Mouse (Mus musculus) midbrain, embryonic 15.5 days (tissue): ENCODE results near the gene Cacnb4. TPM values are rescaled to one million over a fixed set of nuclear protein-coding genes. Genes with fewer than 3 reads are reported as not detected.

ENCODE experiments used
- ATAC-seq: fragments of 200-750 bp; cut with Nextera tagmentation; replicated peaks from 2 replicates; pipeline ENCODE4 v1.8.0; 2017; ENCODE audit warnings: moderate TSS enrichment
- H3K27ac ChIP-seq: fragments of 300-500 bp; sonication (generic); 2 replicates; pipeline ENCODE4 v1.5.1; 2015; ENCODE audit warnings: mild to moderate bottlenecking, inconsistent platforms
- H3K27me3 ChIP-seq: fragments of 300-500 bp; sonication (generic); replicated peaks from 2 replicates; pipeline ENCODE4 v1.6.1; 2015; ENCODE audit warnings: inconsistent platforms
- H3K36me3 ChIP-seq: fragments of 300-500 bp; sonication (generic); replicated peaks from 2 replicates; pipeline ENCODE4 v1.6.1; 2015; ENCODE audit warnings: inconsistent platforms
- H3K4me1 ChIP-seq: fragments of 300-500 bp; sonication (generic); 2 replicates; pipeline ENCODE4 v1.6.1; 2015; ENCODE audit warnings: inconsistent platforms
- H3K4me2 ChIP-seq: fragments of 300-500 bp; sonication (generic); 2 replicates; pipeline ENCODE4 v1.6.1; 2015; ENCODE audit warnings: inconsistent platforms, mild to moderate bottlenecking, moderate library complexity
- H3K4me3 ChIP-seq: fragments of 300-500 bp; sonication (generic); 2 replicates; pipeline ENCODE4 v1.5.1; 2015; ENCODE audit warnings: mild to moderate bottlenecking, inconsistent platforms
- H3K9ac ChIP-seq: fragments of 300-500 bp; sonication (generic); 2 replicates; pipeline ENCODE4 v1.6.1; 2015; ENCODE audit warnings: mild to moderate bottlenecking, inconsistent platforms
- H3K9me3 ChIP-seq: fragments of 300-500 bp; sonication (generic); 2 replicates; pipeline ENCODE4 v1.6.1; 2016; ENCODE audit warnings: inconsistent platforms
- WGBS: fragments of 180-500 bp; shearing (Covaris S2); methylation state at CpG from one replicate; pipeline ENCODE4 v1.1.7; 2015; ENCODE audit warnings: mixed read lengths; 5-methylcytosine and 5-hydroxymethylcytosine counted together
- polyA plus RNA-seq: library from polyadenylated mRNA; unstranded; fragments of >200 nt; fragmentation: Nextera tagmentation; extraction: Ambion mirVana; gene quantifications from 2 replicates; pipeline ENCODE4 v1.2.1, GENCODE M21; 2015

Gene Cacnb4
- polyA plus RNA-seq, 1 experiment from 2014 or later = 13.7 TPM

GRCm38 (mm10) chr2:52419295-52419694, 257.3 kb downstream of the Cacnb4 start:
- Histone ChIP-seq H3K9ac (no peak overlapping the region), H3K9me3 (peaks cover 3% of the 10 kb centered on the region; the same call in 1 of the 2 replicates), H3K4me2 (no peak overlapping the region), H3K4me1 (peaks cover 29% of the 10 kb centered on the region), H3K27ac (no peak overlapping the region), H3K4me3 (no peak overlapping the region), H3K36me3 (peaks cover 14% of the 10 kb centered on the region), H3K27me3 (no peaks in the 10 kb centered on the region)
- WGBS = 87% methylated on average over 6 of the region's 6 CpGs
- ATAC-seq = no peak

DNA sequence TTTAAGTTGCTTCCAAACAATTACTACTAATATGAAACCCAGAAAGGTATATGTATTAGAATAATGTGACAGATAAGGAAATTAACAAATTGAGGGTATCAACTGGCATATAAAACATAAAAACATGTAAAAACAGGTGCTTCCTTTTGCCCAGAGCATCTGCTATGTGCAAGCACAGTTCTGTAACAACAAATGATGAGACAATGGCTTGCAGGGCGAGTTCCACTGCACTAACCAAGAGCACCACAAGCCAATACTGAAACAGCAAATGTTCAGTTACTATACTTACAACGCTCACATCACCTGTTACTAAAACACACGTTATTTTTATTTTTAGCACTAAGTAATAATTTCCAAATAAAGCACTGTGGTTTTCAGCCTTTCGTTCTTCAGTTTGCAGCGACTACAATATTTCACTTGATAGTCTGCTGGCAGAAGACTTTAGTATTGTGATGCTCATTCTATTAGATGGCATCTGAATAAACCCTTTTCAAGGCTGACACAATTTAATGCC, 264.1 kb downstream of the Cacnb4 start:
- ATAC-seq = no peak
- Histone ChIP-seq H3K9ac (no peak overlapping the region), H3K4me1 (no peaks in the 10 kb centered on the region), H3K27ac (no peak overlapping the region), H3K4me2 (no peak overlapping the region), H3K27me3 (no peaks in the 10 kb centered on the region), H3K4me3 (no peak overlapping the region), H3K36me3 (peaks cover 61% of the 10 kb centered on the region), H3K9me3 (peaks cover 22% of the 10 kb centered on the region)
- 98% methylated on average over 5 of the region's 5 CpGs for WGBS

DNA sequence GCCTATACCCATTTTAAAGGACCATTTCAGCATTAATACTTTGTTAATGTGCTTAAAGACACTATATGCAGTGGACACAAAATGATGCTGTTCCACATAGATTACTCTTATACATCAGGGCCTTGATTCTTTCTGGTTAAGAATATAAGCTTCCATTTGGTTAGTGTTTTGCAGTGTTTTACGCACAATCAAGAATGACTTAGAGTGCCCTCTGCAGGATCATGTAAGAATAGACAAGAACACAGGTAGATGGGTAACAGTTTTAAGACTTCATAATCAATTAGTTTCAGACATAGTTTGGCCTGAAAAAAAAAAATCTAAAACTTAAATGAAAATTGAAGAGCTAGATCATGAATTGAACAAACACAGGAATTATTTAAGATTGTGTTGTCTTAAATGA, 270.2 kb downstream of the Cacnb4 start:
- Histone ChIP-seq H3K9ac (no peak overlapping the region), H3K4me1 (no peaks in the 10 kb centered on the region), H3K4me2 (no peak overlapping the region), H3K4me3 (no peak overlapping the region), H3K36me3 (peaks cover 55% of the 10 kb centered on the region), H3K27me3 (no peaks in the 10 kb centered on the region), H3K27ac (no peak overlapping the region), H3K9me3 (peaks cover 20% of the 10 kb centered on the region)
- 91% methylated on average over 1 of the region's 1 CpGs for WGBS
- ATAC-seq = no peak

GRCm38 (mm10) chr2:52405238-52405637, 271.4 kb downstream of the Cacnb4 start:
- WGBS = 93% methylated on average over 5 of the region's 5 CpGs
- no peaks in the 10 kb centered on the region for H3K27me3 ChIP-seq
- no peak overlapping the region for H3K9ac ChIP-seq
- H3K9me3 ChIP-seq = peaks cover 9% of the 10 kb centered on the region
- no peaks in the 10 kb centered on the region for H3K4me1 ChIP-seq
- no peak overlapping the region for H3K4me2 ChIP-seq
- no peak overlapping the region for H3K4me3 ChIP-seq
- no peak overlapping the region for H3K27ac ChIP-seq
- no peak for ATAC-seq
- peaks cover 44% of the 10 kb centered on the region for H3K36me3 ChIP-seq

DNA sequence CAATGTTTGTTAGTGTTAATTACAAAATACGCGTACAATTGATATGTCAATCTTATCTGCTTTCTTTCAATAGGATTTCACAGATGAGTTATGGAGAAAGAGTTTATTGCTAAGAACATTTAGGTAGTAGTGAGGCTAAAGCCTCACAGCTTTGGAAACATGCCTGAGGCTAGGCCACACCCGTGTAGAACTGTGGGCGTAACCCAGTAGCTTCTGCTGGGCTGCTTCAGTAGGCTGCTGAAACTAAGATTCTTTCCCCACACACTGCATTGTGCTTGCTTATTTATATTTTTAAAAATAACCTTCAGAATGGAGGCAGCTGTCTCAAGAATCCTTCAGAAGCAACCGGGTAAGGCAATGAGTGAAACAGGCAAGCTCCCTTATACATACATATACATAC, 282.1 kb downstream of the Cacnb4 start:
- no peak for ATAC-seq
- no peak overlapping the region for H3K27ac ChIP-seq
- no peaks in the 10 kb centered on the region for H3K36me3 ChIP-seq
- WGBS = 92% methylated on average over 5 of the region's 5 CpGs
- no peaks in the 10 kb centered on the region for H3K27me3 ChIP-seq
- H3K9ac ChIP-seq = no peak overlapping the region
- no peak overlapping the region for H3K4me2 ChIP-seq
- no peak overlapping the region for H3K4me3 ChIP-seq
- no peaks in the 10 kb centered on the region for H3K9me3 ChIP-seq
- H3K4me1 ChIP-seq = no peaks in the 10 kb centered on the region

DNA sequence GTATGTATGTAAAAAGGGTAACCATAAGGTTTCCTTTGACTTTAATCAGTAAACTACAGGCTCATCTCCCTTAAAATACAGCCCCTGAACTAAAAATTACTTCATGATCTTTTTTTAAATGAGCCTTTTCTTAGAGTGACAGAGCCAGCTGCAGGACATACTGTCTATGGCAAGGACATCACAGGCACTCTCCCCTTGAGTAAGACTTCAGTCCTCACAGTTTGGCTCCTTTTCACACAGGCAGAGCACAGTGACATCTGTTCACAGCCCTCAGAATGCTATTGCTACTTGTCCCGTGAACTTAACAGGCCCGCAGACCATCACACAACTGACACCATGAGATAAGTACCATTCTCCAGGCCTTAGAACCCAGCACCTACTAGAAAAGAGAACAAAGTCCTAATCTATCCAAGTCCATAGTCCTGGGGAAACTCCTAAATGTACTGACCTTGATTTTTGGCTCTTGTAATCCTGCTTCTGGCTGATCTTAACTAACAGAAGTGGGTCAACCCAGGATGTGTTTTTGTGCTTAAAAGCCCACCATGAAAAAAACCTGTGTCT, 286.1 kb downstream of the Cacnb4 start:
- H3K4me2 ChIP-seq = no peak overlapping the region
- H3K9me3 ChIP-seq = no peaks in the 10 kb centered on the region
- no peaks in the 10 kb centered on the region for H3K4me1 ChIP-seq
- no peaks in the 10 kb centered on the region for H3K27me3 ChIP-seq
- WGBS = 92% methylated on average over 2 of the region's 2 CpGs
- no peaks in the 10 kb centered on the region for H3K36me3 ChIP-seq
- ATAC-seq = no peak
- no peak overlapping the region for H3K4me3 ChIP-seq
- no peak overlapping the region for H3K9ac ChIP-seq
- H3K27ac ChIP-seq = no peak overlapping the region

DNA sequence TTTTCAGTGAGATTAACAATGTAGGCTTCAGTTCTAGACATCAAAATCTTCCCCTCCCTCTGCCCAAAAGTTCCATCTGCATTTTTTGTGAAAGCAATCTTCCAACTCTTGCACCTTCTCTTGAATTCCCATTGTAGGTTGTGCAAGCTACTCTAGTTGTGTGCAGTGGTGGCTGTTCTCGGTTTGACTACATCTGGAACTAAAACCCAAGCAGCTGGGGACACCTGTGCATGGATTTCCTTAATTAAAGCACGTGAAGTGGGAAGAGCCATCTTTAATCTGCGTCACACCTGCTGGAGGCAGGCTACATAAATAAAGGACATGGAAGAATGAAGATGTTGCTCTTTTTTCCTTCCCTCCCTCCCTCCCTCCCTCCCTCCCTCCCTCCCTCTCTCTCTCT, 286.7 kb downstream of the Cacnb4 start:
- no peak overlapping the region for H3K9ac ChIP-seq
- no peaks in the 10 kb centered on the region for H3K36me3 ChIP-seq
- ATAC-seq = no peak
- H3K9me3 ChIP-seq = no peaks in the 10 kb centered on the region
- WGBS = 70% methylated on average over 3 of the region's 3 CpGs
- H3K4me2 ChIP-seq = no peak overlapping the region
- H3K27ac ChIP-seq = no peak overlapping the region
- H3K4me3 ChIP-seq = no peak overlapping the region
- H3K4me1 ChIP-seq = no peaks in the 10 kb centered on the region
- H3K27me3 ChIP-seq = no peaks in the 10 kb centered on the region

DNA sequence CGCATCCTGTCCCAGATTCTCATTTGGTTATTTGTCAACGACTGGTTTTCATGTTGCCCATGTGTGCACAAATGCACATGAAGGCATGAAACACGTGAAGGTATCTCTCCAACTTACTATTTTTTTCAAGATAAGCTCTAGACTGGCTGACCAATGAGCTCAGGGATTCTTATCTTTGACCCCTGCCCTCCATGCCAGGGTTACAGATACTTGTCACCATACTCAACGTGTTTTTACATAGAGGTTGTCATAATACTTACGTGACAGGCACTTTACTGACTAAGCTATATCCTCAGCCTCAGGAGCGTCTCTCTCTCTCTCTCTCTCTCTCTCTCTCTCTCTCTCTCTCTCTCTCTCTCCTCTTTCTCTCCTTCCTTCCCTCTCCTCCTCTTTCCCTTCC, 290.2 kb downstream of the Cacnb4 start:
- Histone ChIP-seq H3K27ac (no peak overlapping the region), H3K4me1 (no peaks in the 10 kb centered on the region), H3K4me2 (no peak overlapping the region), H3K9ac (no peak overlapping the region), H3K27me3 (no peaks in the 10 kb centered on the region), H3K4me3 (no peak overlapping the region), H3K36me3 (no peaks in the 10 kb centered on the region), H3K9me3 (no peaks in the 10 kb centered on the region)
- WGBS = 93% methylated on average over 6 of the region's 6 CpGs
- no peak for ATAC-seq

DNA sequence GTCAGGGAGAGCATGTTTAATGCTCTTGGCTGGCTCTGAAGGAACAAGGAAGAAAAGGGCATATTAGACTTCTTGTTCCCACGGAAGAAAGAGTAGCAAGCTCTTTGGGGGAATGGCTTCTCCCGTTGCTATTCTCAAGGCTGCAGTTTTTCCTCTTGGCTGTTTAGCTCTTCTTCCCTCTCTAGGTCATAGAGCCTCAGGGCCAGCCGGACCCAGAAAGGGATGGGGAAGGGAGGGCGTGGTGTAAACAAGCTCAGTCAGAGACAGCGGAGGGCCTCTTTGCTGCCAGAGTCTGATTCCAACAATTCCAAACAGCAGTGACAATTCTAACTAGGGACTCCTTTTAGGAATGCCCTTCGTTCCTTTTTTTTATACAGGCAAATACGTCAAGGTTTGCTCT, 290.6 kb downstream of the Cacnb4 start:
- no peaks in the 10 kb centered on the region for H3K36me3 ChIP-seq
- H3K27me3 ChIP-seq = no peaks in the 10 kb centered on the region
- no peak for ATAC-seq
- no peaks in the 10 kb centered on the region for H3K9me3 ChIP-seq
- H3K4me3 ChIP-seq = no peak overlapping the region
- WGBS = 72% methylated on average over 7 of the region's 7 CpGs
- no peak overlapping the region for H3K27ac ChIP-seq
- no peak overlapping the region for H3K4me2 ChIP-seq
- no peaks in the 10 kb centered on the region for H3K4me1 ChIP-seq
- no peak overlapping the region for H3K9ac ChIP-seq

DNA sequence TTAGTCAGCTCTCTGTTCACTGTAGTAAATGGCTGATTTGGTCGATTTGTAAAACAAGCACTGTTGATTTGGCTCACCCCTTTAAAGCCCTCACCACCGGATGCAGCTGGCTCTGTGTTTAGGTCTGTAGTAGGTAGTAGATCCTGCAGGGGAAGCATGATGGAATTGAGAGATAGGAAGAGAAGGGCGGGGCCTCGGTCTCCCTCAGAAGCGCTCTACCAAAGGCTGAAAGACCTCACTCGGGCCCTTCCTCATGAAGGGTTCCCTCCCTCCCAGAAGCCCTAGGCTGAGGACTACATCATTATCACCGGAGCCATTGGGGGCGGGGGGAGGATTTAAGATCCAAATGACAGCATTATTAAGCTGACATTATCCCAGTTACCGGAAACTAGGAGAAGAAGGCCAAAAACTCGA, 297.8 kb downstream of the Cacnb4 start:
- no peaks in the 10 kb centered on the region for H3K27me3 ChIP-seq
- 74% methylated on average over 10 of the region's 10 CpGs for WGBS
- no peaks in the 10 kb centered on the region for H3K9me3 ChIP-seq
- no peaks in the 10 kb centered on the region for H3K4me1 ChIP-seq
- no peak overlapping the region for H3K4me2 ChIP-seq
- no peaks in the 10 kb centered on the region for H3K36me3 ChIP-seq
- no peak for ATAC-seq
- H3K9ac ChIP-seq = no peak overlapping the region
- H3K27ac ChIP-seq = no peak overlapping the region
- H3K4me3 ChIP-seq = no peak overlapping the region

DNA sequence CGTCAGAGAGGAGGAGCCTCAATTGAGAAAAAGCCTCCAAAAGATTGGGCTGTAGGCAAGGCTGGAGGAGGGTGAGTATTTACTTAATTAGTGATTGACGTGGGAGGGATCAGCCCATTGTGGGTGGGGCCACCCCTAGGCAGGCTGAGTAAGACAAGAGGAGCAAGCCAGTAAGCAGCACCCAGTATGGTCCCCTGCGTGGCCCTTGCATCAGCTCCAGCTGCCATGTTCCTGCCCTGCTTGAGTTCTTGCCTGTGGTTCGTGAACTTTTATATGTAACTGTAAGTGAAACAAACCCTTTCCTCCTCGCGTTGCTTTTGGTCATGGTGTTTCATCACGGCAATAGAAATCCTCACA, 298.2 kb downstream of the Cacnb4 start, which contains the start of gene Neb:
TSS of gene Neb (minus strand) at position 27 of the 357 bp plus-strand sequence.
- H3K9ac ChIP-seq = no peak within 1 kb of the TSS
- H3K9me3 ChIP-seq = no peaks in the 10 kb centered on the region
- H3K4me3 ChIP-seq = no peak within 1 kb of the TSS
- no peaks in the 10 kb centered on the region for H3K27me3 ChIP-seq
- 57% methylated on average over 7 of the region's 7 CpGs for WGBS
- no peaks in the 10 kb centered on the region for H3K36me3 ChIP-seq
- H3K27ac ChIP-seq = no peak within 1 kb of the TSS
- ATAC-seq = no peak
- no peak within 1 kb of the TSS for H3K4me2 ChIP-seq
- no peaks in the 10 kb centered on the region for H3K4me1 ChIP-seq
